Mouse (Mus musculus) gastrocnemius, adult 18-20 months (tissue): ENCODE measurements around the gene Olfr119. TPM values are rescaled to one million over a fixed set of nuclear protein-coding genes. Genes with fewer than 3 reads are reported as not detected.
"Not testable (repeated sequence)": the region's sequence is repeated elsewhere in the genome, so short reads cannot be mapped to it uniquely, and the experiment has no call there.

Source experiments
- DNase-seq: peaks from one replicate; pipeline ENCODE4 v3.0.0; 2021; ENCODE audit warnings: low spot score
- long read RNA-seq, 2 experiments: library from polyadenylated mRNA; stranded (forward); transcript quantifications; one replicate each; pipeline ENCODE4 v2.0.0; 2021
- total RNA-seq, 2 experiments: library from RNA; stranded (reverse); gene quantifications; 2 replicates each; pipeline ENCODE4 v1.2.3; 2021

Olfr119 gene
- total RNA-seq = not detected
- long read RNA-seq, experiment 1 = 0 reads
- long read RNA-seq, experiment 2 = 0 reads

DNA sequence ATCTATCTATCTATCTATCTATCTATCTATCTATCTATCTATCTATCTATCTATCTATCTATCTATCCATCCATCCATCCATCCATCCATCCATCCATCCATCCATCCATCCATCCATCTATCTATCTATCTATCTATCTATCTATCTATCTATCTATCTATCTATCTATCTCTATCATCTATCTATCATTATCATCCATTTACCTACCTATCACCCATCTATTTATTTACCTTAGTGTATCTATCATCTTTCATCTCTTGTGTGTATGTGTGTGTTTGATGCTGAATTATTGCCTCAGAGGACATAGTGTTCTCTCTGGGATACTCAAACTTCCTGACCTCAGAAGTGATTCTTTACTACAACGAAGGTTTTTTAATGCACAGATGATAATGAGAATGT lies at the start of gene Olfr119:
Gene Olfr119 (plus strand): TSS at position 301 of the 400 bp plus-strand sequence.
- DNase-seq = not testable (repeated sequence)

GRCm38 (mm10) chr17:37663682-37664081 lies 32.7 kb upstream of the Olfr119 start, which contains the start of gene Olfr117:
TSS of gene Olfr117 (minus strand) at chr17:37663782.
- DNase-seq = no peak

DNA sequence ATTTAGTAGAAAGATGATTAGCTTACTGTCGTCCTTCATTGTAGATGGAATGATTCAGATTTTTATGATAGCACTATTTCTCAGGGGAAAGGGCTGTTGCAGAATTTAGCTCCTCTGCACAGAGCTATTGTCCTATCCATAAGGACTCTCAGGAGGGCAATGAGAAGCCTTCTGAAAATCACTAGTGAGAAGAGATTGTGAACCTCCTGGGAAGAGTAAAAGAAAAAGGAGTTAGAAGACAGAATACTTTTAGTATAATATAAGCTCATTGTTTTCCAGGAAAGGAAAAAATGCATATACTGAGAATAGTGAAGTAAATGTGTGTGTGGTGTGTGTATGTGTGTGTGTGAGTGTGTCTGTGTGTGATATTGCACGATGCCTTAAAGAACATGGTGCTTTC lies 29.7 kb upstream of the Olfr119 start, which contains the start of gene Olfr118:
Gene Olfr118 (plus strand): TSS at position 301 of the 400 bp plus-strand sequence.
- DNase-seq = no peak

DNA sequence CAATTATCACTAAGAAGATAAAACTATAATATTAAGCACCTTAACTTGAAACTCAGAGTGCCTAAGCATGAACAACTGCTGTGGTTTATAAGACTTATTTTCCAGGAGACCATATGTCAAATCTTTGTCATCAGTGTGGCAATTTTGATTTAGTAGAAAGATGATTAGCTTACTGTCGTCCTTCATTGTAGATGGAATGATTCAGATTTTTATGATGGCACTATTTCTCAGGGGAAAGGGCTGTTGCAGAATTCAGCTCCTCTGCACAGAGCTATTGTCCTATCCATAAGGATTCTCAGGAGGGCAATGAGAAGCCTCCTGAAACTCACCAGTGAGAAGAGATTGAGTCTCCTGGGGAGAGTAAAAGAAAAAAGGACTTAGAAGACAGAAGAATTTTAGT lies 25.1 kb downstream of the Olfr119 start, which contains the start of gene Olfr120:
Gene Olfr120 (plus strand): TSS at position 301 of the 400 bp plus-strand sequence.
- DNase-seq = no peak

DNA sequence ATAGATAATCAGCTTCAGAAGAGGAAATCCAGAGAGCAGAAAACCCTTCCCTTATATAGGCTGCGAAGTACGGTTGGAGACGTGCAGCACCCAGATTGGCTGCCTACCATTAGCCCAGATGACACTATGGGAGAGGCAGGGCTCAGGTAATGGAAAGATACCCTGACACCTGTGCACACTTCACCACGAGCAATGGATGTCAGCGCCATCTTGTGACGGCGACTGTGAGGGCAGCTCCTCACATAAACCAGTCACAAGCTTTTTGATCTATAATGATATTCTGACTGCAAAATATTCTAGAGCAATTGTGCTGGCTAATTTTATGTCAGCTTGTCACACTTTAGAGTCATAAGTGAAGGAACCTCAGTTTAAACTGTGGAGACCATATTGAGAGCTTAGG lies 41.7 kb downstream of the Olfr119 start:
- no peak for DNase-seq

Other genes starting within 250 kb of the Olfr119 start
- not detected for gene Olfr109, start 237.6 kb upstream of the Olfr119 start, total RNA-seq
- gene H2-M2, start 213.0 kb upstream of the Olfr119 start, total RNA-seq = not detected
- not detected for gene Olfr110, start 204.1 kb upstream of the Olfr119 start, total RNA-seq
- gene Olfr111, start 188.5 kb upstream of the Olfr119 start, total RNA-seq = not detected
- not detected for gene Olfr112, start 127.1 kb upstream of the Olfr119 start, total RNA-seq
- gene Olfr113, start 118.9 kb upstream of the Olfr119 start, total RNA-seq = not detected
- not detected for gene Olfr114, start 103.8 kb upstream of the Olfr119 start, total RNA-seq
- gene Olfr115, start 69.5 kb upstream of the Olfr119 start, total RNA-seq = not detected
- gene Olfr116, start 69.4 kb upstream of the Olfr119 start, total RNA-seq = not detected
- gene Olfr117, start 32.8 kb upstream of the Olfr119 start, total RNA-seq = not detected
- not detected for gene Olfr118, start 29.6 kb upstream of the Olfr119 start, total RNA-seq
- gene Olfr120, start 25.2 kb downstream of the Olfr119 start, total RNA-seq = not detected
- gene Olfr121, start 52.3 kb downstream of the Olfr119 start, total RNA-seq = not detected
- gene Olfr122, start 72.0 kb downstream of the Olfr119 start, total RNA-seq = not detected
- gene Olfr123, start 97.0 kb downstream of the Olfr119 start, total RNA-seq = not detected
- gene Olfr124, start 103.3 kb downstream of the Olfr119 start, total RNA-seq = not detected
- not detected for gene Olfr125, start 136.4 kb downstream of the Olfr119 start, total RNA-seq
- gene Olfr126, start 150.9 kb downstream of the Olfr119 start, total RNA-seq = not detected
- not detected for gene Olfr127, start 203.9 kb downstream of the Olfr119 start, total RNA-seq
- not detected for gene Olfr128, start 224.0 kb downstream of the Olfr119 start, total RNA-seq